Mouse (Mus musculus) retina, postnatal 7 days (tissue): ENCODE measurements at regions not wholly inside any gene's neighbourhood (a gene's known extent, or its start where the extent isn't known, plus 50 kb on each side); places are given as distances from the start of the nearest gene placed in this dataset.

Source experiments
- DNase-seq: peaks from one replicate; pipeline ENCODE4 v3.0.0-alpha.2; 2012; ENCODE audit warnings: low read depth, low spot score

GRCm38 (mm10) chr14:58605529-58605928 is 535.2 kb downstream of the Fgf9 start:
- DNase-seq = no peak

- DNase-seq = no peak
Observed at GRCm38 (mm10) chr14:58598867-58599266, 528.5 kb downstream of the Fgf9 start.

DNA sequence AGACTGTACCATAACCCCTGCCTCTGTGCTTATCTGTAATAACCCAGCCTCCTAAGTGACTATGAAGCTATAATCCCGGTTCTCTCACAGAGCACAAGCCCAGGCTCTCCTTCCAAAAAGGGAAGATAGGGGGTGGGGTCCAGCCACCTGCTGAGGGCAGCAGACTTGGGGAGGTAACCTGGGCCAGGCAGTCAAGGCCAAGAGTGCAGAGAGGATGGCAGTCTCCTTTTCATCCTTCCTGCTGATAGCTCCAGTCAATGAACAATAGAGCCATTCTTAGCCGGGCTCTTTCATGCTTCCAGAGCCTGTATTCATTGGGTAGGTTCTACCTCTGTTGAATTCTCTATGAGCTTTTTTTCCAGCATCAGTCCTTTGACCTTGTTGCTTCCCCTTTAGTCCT is 527.5 kb downstream of the Fgf9 start:
- no peak for DNase-seq

GRCm38 (mm10) chr14:58596936-58597335 is 526.6 kb downstream of the Fgf9 start:
- no peak for DNase-seq

- no peak for DNase-seq
Observed at GRCm38 (mm10) chr14:58581806-58582205, 511.5 kb downstream of the Fgf9 start.

DNA sequence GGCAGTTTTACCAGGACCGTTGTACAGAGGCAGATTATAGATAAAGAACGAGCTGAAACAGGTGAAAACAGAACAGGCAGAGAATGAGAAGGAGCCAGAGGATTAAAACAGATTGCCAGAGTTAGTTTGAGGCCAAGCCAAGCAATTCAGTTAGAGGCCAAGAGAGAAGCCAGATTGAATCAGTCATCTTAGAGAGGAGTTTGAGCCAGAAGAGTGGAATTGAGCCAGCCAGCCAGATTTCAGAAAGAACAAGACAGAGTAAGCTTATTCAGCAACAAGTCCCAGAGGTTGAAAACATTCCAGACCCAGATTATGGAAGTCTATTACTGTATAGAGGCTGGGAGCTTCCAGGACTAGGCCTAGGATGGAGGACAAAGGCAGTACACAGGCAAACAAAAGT is 499.7 kb downstream of the Fgf9 start:
- DNase-seq = no peak

GRCm38 (mm10) chr14:58567472-58567871 is 497.1 kb downstream of the Fgf9 start:
- no peak for DNase-seq

DNA sequence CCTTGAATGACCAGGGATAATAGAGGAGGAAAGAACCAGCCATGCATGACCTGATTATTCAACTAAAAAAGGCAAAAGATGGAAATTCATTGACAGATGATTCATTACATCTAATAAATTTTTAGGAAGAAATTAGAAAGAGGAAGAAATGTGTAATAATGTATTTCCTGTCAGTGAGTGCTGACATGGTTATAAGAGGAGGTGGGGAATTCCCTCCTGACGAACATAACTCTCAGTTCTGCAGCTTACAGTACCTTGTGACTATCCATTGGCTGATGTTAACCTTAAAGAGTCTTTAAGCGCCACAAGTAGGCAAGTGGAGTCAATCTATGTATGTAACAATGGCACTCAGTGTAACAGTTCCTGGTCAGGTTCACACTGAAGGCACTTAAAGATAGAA is 492.7 kb downstream of the Fgf9 start:
- DNase-seq = no peak

DNA sequence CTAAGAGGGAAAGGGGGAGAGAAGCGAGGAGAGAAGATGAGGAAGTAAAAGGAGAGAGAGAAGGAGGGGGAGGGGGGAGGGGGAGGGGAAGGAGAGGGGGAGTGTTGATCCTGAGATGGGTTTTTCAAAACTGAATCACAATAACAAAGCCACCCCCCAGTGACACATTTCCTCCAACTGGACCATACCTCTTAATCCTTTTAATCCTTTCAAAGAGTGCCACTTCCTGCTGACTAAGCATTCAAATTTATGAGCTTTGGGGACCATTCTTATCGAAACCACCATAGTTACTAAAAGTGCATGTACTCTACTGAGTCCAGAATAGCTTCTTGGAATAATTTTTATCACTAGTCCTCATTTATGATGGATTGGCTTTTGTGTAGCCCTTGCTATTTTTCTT is 480.4 kb downstream of the Fgf9 start:
- DNase-seq = no peak

DNA sequence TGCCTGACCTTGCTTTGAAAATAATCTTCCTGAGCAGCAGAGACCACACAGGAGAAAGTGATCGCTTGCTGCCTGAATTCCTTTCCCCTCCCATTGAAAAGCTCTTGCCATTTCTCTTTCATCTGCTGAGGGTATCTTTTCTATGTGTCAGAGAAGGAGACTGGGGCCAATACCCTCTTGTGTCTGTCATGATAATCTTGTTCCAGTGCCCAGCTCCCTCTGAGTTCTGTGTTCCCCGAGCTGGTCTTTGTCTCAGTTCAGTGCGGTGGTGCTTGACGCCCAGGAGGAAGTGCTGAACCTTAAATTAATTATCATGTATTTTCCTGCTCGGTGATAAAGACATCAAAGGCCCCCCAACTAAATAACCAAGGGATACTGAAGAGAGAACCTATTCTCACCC is 475.4 kb downstream of the Fgf9 start:
- no peak for DNase-seq

DNA sequence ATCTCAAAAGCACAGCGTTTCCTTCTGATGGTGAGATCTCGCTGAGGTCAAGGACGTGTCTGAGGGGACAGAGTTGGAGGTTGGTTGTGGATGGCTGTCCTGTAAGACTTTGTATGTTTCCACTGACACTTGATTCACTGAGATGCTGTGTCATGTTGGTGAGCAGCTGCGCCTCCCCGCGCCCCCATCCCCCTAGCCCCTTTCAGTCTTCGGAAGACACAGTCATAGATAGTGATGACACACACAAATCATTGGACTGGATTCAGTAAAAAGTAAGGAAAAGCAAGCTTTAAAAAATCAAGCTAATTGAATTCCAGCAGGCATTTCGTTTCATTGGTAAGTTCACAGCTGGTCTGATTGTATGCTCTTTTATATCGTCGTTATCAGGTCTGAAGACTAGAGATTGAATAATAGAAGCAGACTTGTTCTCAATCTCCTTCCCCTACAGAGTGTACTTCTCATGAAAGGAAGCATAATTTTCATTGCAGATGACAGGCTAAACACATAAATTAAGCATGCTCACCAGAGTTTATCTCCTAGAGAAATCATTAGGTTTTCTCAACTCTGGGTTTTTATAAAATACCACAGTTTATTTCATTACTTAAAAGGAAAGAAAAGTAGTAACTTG is 472.9 kb downstream of the Fgf9 start:
- no peak for DNase-seq

- no peak for DNase-seq
Observed at GRCm38 (mm10) chr14:58538135-58538534, 467.8 kb downstream of the Fgf9 start.

DNA sequence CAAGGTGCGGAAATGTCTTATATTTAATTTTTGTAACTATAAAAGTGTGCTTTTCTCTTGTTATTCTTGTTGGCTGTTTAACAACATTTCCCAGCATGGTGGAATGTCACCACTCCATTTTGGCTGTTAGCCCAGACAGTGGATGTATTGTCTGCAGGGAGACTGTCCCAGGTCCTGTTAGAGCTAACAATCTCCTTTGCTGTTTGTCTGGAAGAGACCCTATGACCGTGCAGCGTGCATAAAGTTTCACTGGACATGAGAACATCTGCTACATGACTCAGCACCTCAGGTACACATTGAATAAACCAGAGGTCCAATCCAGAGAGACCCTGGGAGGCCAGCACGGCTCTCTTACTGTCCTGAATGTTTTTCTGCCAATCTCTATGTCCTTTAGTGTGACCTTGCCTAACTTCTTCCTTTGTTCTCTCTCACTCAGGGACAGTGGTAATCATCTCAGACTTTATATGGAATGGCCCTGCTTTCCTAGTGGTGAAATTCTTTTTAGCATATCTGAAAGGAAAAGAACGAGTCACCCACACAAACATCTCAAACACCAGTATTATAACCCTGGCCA is 450.7 kb downstream of the Fgf9 start:
- DNase-seq = no peak

DNA sequence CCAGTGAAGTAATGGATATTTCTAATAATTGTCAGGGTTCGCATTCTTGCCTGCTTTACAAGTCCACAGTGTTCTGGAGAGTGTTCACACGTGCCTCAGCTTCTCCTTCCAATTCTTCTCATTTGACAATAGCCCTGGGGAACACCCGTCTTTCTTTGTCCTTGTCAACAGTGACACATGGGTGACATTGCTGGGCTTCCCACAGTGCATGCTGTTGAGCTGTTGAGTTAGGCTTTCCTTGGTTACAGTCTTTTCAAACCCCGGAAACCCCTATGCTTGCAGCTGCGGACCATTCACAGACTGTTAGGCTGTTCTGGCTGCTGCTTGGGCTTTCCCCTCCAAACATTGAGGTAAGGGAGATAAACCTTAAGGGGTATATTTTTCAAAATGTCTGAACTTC is 450.0 kb downstream of the Fgf9 start:
- no peak for DNase-seq

- no peak for DNase-seq
Observed at GRCm38 (mm10) chr14:58519086-58519485, 448.7 kb downstream of the Fgf9 start.

GRCm38 (mm10) chr14:58516543-58516942 is 446.2 kb downstream of the Fgf9 start:
- no peak for DNase-seq

GRCm38 (mm10) chr14:58512177-58512576 is 441.8 kb downstream of the Fgf9 start:
- DNase-seq = no peak

DNA sequence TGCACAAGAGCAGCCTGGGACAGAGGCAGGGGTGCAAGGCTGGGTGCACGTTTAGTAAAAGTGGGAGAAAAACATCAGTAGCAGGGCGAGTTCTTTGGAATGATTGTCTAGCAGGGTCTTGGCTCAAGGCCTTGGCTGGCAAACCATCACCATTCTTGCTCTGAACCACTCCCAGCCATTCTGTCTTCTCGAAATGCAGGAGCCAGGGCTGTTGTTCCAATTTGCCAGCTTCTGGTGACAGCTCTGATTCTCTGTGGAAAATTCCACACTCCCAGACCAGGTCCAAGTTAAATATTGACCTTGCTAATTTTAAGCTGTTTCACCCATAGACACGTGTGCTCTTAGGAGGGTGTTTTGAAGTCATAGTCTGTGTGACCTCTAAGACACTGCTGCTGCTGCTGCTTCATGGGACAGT is 441.2 kb downstream of the Fgf9 start:
- DNase-seq = no peak

DNA sequence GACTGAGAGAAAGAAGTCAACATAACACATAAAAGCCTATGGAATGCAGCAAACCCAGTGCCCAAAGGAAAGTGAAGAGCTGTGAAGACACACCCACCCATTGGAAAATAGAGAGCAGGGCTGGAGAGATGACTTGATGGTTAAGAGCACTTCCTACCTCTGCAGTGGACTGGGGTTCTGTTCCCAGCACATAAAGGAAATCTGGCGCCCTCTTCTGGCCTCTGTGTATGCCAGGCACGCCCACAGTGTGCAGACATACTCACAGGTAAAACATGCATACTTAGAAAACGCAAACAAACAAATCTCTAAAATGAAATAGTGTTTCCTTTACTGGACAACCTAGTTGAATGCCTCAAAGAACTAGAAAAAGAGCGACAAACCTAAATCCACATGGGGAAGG is 440.4 kb downstream of the Fgf9 start:
- no peak for DNase-seq

DNA sequence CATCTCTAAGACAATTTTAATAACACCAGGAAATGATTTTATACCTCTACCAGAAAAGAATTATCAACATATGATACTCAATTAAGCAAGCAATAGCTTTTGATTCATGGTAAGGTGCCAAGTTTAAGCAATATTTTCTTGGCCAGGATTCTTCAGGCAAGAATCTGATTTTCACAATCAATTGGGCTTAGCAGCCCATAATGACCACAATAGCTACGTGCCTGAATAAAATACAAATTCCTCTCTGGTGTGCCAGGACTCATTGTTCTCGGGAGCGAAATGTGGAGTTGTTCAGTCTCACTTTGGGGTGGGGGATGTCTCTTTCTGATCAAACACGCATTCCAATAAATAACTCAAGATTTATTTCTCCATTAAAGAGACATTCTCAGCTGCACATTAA is 438.8 kb downstream of the Fgf9 start:
- no peak for DNase-seq

DNA sequence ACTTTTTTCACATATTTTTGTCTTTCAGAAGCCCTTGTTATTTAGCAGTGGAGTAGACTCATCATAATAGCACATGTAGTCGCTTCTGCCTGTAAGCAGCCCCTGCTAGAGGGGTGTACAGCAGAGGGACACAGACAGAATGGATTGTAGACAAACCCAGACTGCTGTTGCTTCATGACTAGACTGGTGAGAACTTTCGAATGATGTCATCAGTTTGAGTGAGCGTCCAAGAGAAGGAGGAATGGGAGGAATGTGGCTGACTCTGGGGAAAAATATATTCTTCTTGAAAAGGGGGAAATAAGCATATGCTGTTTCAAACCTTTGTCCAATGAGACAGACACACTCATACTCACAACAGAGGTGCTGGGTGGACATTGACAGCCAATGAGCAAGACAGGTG is 436.1 kb downstream of the Fgf9 start:
- no peak for DNase-seq

DNA sequence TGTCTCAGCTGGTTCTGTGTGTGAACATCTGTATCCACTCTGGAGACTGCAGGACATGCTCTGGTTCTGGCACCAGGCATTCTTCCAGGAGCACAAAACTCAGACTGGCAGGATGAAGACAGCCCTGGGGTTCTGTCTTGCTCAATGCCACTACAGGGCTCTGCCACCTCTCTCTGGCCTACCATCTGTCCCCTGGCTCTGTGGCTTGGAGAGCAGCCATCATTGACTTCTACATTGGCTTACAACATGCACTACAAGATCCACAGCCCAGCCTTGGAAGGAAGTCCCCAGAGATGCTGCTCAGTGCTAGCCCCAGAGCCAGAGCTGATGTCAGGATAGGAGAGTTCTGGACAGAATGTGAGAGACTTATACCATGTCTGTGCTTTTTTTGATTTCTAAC is 435.5 kb downstream of the Fgf9 start:
- no peak for DNase-seq

DNA sequence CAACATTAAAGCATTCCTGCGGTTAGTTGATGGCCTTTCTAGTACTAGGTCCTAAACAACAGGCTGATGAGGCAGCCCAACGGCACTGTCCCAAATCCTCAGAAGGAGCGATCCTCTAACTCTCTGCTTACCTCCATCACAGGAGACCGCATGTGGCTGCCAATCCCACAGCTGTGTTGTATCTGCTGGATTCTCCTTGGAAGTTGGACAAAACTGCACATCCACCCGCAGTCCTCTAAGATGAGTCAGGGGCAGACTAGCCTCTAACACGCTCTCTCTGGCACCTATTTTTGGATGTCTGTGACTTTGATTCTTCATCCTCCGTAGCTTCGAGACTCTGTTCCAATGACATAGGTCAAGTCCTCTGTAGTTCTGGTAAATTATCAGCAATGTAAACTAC is 432.5 kb downstream of the Fgf9 start:
- DNase-seq = no peak

- no peak for DNase-seq
Observed at GRCm38 (mm10) chr14:58500014-58500413, 429.7 kb downstream of the Fgf9 start.
